Mouse (Mus musculus) spleen, postnatal 10 days (tissue): ENCODE data around the gene Egln3.

Source experiments
- DNase-seq, 2 experiments: peaks; one replicate each; pipeline ENCODE4 v3.0.0; 2021 to 2022; ENCODE audit warnings: low spot score in 2 of 2

Gene Egln3

GRCm38 (mm10) chr12:54203656-54204045, at the start of gene Egln3:
TSS of gene Egln3 (minus strand) at chr12:54203860.
- DNase-seq, result peak; percentile 53 to 82

DNA sequence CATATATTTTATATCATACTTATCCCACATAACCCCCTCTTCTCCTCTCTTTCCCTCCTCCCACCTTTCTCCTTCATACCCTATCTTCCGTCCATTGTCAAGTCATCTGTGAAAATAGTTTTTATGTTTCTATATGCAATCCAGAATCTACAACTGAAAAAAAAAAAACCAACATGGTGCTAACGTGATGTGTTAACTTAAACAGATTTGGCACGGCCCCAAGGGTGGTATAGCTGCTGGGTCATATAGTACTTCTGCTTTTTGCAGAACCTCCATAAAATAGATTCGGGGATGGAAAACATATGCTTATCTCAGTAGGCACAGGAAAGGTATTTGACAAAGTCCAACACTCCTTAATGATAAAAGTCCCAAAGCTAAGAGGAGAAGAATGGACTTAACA, 49.8 kb upstream of the Egln3 start:
- no peak for DNase-seq

DNA sequence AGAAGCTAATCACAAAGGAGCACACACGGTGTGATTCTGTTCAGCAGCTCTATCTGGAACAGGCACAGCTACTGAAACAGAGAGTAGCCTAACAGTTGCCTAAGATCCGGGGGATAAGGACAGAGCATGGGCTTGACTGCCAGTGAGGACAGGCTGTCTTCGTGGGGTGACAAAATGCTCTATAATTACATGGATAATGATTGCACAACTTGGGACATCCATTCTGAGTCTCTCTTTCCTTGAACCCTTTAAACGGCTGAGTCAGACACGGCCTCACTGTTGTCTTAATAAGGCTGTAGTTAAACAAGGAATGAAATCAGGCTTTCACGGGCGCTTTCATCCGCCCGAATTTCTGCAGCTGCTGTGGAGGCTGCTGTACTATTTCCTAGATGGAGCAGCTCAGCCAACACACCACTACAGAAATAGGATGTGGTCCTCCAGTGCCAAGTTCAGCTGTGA, 48.3 kb upstream of the Egln3 start:
- no peak for DNase-seq

DNA sequence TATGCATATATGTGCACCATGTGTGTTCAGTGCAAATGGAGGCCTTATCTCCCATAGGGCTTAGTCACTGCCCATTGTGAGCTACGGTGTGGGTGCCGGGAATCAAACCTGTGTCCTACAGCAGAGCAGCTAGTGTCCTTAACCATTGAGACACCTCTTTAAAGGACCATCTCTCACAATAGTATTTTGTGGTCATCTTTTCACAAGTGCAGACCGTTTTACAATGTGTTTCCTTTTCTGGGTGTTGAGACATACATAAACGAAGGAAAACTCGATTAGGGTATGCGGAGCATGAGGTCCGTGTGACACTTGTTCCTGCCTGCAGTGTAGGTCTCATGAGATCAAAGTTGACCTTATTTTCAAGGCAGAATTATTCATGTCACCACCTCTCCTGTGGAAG, 44.2 kb upstream of the Egln3 start:
- DNase-seq, result no peak

DNA sequence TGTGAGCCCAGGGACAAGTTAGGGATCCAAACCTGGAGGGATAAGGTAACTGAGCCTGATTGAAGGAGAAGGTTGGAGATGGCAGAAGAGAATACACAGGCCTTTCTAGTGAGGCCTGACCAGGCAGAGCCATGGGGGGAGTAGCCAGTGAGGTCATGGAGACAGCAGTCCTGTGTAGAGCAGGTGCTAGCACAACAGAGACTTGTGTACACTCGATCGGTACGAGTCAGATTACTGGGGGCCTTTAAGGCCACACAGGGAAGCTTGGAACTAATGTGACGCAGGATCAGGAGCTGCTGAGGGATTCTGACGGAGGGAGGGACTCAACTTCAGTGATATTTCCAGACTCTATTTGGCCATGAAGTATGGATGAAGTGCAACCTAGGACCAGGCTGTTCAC, 39.5 kb upstream of the Egln3 start:
- DNase-seq, result no peak

- no peak for DNase-seq
Measured at GRCm38 (mm10) chr12:54241976-54242375, 38.3 kb upstream of the Egln3 start.

DNA sequence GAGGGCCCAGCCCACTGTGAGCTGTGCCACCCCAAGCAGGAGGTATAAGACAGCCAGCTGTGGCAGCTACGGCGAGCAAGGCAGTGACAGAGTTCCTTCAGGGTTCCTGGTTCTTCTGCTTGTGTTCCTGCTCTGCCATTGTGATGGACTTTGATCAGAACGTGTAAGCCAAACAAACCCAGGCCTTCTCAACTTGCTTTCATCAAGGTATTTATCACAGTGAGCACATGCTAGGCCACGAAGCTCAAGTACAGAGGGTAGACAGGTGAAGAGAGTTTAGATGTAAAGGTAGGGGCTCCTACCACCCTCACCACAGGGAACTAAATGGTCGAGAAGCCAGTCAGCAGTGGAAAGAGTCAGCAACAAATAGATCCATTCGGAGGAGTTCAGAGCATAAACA, 30.1 kb upstream of the Egln3 start:
- DNase-seq, result no peak

- no peak for DNase-seq
Measured at GRCm38 (mm10) chr12:54232996-54233603, 29.4 kb upstream of the Egln3 start.

DNA sequence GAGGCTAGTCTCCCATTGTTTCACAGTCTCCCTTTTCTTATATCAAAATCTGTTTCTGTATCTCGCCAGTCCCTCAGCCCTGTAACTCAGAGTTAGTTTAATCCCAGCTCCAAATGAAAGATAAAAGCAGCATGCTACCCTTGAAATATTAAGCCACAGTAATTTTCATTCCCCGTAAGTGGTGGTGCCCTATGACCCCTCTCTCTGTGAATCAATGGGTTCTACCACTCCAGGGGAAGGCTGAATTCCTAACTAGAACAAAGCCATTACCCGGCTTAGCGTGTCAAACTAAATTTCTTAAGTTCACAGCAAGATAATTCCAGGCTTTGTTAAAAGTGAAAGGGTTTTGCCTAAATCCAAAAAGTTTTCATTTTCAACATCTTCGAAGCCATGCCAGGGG, 28.8 kb upstream of the Egln3 start:
- DNase-seq, result no peak

GRCm38 (mm10) chr12:54227551-54227950, 23.9 kb upstream of the Egln3 start:
- no peak for DNase-seq

DNA sequence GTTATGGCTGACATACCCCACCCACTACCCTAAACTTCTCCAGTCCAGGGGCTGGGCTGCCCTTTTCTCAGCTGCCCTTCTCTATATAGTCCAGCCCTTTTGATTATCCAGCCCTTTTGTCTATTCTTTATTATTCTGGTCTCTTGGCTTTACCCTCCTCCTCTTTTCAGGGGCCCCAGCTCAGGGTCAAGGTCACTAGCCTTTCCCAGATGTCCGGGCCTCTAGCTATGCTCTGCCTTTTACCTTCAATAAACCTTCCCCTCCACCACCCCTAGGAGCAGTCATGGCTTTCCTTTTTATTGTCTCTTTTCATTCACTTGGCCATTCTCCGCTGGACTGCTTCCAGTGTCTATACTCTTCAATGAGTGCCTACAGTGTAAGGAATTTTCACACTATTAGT, 22.7 kb upstream of the Egln3 start:
- DNase-seq, result no peak

DNA sequence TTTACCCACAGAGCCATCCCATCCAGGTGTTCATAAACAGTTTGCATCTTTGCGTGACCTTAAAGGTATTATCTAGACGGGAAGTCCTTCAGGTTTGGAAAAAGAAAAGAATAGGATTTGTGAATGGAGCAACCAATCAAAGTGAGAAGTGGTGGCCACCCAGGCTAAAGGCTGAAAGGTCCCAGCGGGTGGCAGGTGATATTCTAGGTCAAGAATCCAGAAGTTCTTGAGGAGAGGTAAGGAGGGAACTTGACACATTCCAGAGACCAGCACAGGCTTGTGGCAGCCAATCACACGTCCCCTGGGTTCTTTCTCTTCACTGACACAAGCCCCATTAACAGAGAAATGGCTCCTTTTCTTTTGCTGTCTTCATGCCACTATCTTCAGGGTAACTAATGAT, 21.9 kb upstream of the Egln3 start:
- DNase-seq, result no peak

DNA sequence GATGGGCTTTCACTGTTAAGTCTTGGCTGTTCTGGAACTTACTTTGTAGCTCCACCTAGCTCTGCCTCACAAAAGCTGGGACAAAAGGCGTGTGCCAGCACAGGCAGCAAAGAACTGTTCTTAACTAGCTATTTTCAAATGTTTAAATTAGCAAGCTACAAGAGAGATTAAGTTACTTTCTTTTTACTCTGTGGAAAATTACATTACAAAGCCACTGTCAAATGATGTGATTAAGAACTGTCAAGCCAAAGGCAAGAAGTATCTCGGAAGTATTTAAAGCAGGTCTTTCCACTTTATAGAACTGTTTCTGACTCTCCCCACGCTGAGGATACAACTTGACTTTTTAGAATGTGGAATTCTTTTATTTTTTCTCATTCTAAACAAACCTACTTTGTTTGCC, 21.4 kb upstream of the Egln3 start:
- no peak for DNase-seq

- no peak for DNase-seq
Measured at GRCm38 (mm10) chr12:54222036-54222760, 18.5 kb upstream of the Egln3 start.

DNA sequence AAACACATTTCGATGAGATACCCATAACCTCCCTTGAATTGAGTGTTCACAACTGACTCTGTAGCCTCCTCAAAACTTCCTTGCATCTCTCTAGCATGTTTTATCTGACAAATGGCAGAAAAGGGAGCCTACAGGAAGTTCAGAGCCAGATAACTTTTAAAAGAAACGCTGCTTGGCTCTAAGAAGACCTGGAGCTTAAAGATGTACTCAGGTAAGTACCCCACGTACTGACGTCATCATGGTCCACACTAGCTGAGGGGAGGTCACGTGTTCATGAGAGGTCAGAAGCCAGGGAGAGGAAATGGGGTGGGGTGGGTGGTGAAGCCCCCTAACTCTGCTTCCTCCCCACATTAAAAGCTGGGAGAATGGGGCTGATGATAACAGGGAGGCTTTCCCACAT, 13.0 kb upstream of the Egln3 start:
- DNase-seq, result no peak

DNA sequence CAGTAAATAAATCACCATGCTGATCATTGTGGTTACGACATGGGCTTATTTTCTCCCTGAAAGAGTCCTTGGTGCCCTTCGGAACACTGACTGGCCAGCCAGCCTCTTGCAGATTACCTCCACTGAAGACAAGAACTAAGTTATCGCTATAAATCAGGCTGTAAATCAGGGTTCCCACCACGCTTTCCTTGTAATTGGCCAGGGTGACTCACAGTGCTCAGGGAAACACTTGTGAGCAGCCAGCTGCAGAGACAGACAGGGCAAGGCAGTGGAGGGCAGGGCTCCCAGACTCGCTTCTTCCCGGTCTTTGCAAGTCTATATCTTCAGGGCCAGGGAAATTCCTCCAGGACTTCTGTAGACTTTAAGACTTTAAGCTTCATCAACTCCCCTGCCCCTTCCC, 10.8 kb upstream of the Egln3 start:
- no peak for DNase-seq

- DNase-seq, result no peak
Measured at GRCm38 (mm10) chr12:54213871-54214270, 10.2 kb upstream of the Egln3 start.

DNA sequence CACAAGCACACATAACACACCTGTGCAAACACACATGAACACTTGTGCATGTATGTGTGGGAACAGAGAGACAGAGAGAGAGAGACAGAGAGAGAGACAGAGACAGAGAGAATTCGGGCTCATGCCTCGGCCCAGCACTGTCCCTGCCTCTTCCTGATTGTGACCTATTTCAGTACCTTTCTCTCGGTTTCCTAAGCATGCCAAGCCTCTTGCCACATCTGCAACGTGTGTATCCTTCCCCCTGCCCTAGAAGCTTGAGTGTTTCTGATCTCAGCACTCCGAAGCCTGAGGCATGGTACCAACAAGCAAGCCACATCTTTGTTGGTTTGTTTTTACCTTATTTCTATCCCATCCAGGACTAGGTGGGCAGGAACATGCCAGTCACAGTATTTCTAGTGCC, 9.6 kb upstream of the Egln3 start:
- DNase-seq, result no peak

DNA sequence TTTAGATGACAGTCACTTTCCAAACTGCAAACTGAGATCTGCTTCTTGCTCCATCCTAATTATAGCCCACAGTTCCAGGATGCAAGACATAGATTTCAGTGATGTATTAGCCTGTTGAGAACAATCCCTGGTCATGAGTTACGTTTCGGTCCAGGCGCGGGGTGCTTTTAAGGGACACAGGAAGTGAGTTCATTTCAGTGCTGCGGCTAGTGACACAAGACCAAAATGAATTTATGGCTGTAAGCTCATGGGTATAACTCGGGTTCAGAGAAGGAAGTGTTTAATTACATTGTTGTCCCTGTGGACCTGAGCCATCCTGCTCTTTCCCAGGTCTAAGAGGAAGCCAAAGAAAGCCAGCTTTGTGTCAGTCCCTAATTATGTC, 5.5 kb upstream of the Egln3 start:
- no peak for DNase-seq

GRCm38 (mm10) chr12:54208433-54209181, 4.9 kb upstream of the Egln3 start:
- DNase-seq, result no peak

GRCm38 (mm10) chr12:54205731-54206130, 2.1 kb upstream of the Egln3 start:
- no peak for DNase-seq

GRCm38 (mm10) chr12:54205195-54205594, 1.5 kb upstream of the Egln3 start:
- peak in 1 of 2 experiments; percentile 64 for DNase-seq
